Mouse (Mus musculus) kidney, adult 8-10 months (tissue): Measurements from ENCODE around the gene Pex14.

ENCODE experiments used
- DNase-seq, 2 experiments: peaks; one replicate each; pipeline ENCODE4 v3.0.0; 2022

The Pex14 gene

DNA sequence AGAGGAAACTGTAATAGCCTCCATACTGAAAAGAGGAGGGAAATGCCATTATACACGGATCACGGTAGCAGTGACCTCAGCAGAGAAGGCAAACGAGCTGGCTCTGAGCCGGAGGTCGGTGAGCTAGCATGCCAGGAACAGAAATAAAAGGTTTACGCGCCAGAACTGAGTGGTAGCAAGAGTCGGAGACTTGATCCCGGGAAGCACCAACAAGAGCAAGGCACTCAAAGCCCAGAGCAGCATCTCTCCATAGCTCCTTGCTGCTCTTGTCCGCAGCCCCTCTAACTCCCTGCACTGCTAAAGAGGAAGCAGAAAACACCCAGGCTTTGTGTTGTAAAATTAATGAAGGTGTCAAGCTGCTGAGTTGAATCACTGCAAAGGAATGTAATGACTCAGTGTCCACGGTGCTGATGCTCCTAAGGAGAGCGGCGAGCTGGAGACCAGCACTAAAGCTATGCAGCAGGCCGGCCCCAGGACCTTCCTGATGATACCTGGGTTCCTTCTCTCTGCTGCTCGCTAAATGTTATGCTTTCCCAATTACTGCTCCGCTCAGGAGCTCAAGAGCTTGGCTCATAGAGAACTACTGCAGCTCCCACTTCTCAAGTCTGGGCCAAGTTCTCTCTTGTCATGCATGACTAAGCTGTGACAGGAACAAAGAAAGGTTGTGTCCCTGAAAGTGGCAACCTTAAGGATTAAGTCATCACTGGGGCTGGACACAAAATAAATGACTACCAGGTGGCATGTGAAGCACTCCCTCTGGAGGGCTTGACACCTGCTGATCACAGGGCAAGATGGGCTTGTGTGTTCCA, 50.1 kb downstream of the Pex14 start:
- DNase-seq: peak; percentile 50 to 53

DNA sequence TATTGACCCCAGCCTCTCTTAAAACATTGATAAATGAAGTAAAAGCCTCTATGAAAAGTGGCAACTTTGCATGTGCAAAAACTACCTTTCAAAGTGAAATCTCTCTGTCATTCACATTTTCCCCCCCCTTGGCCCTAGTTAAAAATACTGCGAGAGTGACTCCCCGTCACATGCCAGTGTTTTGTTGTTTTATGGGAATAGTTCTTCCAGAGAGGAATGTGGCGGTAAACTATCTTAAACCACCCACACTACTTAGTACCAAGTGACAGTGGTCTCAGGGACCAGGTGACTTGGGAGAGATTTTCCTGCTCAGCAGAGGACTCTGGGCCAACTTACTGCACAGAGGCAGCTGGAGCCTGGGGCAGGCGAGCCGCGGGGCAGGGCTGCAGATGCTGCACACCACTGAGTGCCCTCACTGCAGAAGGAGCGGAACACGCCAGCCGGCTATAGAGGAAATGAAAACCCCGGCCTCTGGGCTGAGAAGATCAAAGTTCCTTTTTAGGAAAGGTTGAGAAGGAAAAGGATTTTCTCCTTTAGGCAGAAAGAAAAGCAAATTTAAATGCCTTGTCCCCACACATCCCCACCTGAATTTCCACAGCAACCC, 50.9 kb downstream of the Pex14 start:
- DNase-seq: peak in 1 of 2 experiments; percentile 21

DNA sequence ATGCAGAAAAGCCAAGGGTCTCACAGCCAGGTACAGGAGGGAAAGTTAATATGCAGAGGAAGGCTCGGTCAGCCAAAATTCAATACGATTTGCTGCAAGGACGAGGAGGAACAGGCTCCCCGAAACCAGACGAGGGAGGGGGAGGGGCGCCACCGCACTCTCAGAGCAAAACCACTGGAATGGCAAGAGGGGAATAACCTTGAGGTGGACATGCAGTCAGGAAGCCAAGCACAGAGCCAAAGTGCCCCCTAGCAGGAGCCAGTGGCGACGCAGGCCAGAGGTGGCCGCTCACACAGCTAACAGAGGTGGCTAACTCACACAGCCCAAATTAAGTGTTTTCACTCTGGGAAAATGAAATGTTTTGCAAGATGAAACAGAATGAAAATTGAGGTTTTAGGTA, 52.3 kb downstream of the Pex14 start:
- DNase-seq: peak; percentile 66 to 80

DNA sequence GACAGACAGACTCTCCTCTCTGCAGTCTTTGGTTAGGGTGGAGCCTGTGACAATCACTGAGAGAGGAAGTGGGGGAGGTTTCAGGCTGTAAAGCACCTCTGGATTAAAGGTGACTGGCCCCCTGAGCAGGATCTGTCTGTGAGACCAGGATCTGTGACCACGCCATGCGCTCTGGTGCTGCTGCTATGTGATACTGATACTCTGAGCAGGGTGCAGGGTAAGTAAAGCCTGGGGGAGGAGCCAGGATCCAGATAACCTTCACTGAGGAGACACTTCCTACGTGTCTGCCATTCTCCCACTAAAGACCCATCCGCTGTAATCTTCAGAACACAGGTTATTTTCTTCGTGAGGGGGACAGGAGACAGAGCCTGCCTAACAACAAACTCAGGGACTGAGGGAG, 53.8 kb downstream of the Pex14 start:
- no peak for DNase-seq

DNA sequence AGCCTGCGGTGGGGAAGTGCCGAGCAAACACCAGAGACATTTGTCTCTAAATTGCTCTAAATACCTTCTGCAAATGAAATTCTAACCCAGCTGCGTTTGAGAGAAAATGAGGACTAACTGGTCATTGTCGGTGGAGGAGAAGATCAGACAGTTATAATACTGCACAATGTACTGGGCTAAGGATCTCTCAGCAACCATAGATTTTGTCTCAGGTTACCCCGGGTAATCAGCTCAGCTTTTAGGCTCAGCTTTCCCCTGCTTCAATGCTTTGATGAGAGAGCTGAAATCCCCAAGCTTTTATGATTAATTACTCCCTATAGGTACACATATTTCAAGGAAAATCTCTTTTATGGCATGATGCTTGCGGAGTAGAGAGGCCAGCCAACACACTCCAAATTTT, 59.4 kb downstream of the Pex14 start:
- no peak for DNase-seq

DNA sequence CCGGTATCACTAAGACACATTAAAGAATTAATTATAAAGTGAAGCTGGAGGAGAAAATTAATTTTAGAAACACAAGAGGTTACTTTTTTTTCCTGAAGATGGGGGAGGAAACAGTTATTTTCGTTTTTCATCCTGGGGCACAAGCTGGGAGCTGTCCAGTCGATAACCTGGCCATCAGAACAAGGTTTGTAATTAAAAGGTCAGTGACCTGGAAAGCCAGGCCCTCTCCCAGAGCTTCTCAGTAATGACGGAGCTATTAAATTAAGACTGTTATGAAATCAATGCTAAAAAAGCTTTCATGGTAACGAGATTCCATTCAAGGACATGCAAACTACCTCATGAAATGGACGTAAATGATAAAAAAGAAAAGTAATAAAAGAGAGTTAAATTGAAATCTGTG, 62.0 kb downstream of the Pex14 start:
- no peak for DNase-seq

DNA sequence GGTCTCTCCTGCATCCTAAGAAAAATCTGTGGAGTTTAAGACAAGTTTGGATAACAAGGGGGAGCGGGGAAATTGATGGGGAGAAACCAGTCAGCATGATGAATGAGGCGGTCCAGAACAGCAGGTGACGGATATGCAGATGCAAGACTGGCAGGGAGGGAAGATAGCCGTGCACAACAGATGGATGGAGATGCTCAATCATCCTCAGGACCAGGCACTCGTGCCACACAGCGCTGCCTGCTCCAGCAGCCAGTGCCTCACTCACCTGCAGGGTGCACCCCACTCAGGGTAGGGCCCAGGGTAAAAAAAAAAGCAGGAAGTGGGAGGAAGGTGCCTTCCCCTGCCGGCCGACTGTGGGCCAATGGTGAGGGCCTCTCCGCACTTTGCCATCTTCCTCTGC, 63.1 kb downstream of the Pex14 start:
- DNase-seq: no peak

DNA sequence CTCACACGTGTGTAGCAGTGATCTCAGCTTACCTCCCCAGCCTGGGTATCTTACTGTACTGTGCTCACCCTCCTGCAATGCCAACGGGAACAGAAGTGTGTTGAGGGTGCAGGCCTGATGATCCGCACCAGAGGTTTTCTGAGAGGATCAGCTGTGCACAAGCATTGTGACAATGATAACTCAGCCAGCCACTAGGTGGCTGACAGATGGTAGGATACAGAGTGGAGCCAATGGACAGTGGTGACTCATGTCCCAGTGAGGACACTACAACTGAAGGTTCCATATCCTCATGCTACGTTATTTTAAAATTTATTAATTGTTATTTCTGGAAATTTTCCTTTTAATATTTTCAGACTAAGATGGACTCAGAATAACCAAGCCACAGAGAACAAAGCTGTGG, 68.2 kb downstream of the Pex14 start:
- no peak for DNase-seq

DNA sequence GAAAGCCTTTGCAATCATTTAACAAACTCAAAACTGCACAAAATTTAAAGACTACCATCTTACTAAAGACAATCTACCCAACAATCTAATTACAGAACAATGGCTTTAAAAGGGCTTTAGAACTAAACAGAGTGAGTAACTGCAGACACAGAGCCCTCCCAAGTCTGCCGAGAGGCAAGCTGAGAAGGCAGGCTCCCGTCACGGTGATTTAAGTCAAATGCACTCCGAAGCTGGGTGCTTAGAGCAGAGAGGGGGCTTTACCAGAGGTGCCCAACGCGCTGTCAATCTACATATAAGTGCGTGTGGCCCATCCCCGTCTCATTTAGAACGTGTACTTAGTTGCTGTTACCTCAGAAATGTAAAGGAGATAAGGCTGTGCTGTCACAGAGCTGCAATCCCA, 72.1 kb downstream of the Pex14 start:
- no peak for DNase-seq

DNA sequence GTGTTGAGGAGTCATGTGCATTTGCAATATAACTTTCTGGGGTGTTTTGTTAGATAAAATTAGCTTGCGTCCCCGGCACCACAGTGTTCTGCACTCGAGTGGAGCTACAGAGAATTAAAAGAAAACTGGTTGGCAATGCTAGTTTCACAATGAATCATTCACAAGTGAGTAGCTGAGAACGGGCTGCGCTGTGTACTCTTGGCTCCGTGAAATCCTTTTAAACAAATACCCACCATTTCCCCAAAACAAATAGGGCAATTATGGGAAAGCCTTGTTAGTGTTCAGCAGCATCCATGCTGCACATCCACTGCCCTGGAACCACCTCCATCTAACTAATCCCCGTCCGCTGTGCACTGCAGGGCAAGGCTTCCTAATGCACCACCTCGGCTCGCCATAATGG, 74.4 kb downstream of the Pex14 start:
- no peak for DNase-seq

DNA sequence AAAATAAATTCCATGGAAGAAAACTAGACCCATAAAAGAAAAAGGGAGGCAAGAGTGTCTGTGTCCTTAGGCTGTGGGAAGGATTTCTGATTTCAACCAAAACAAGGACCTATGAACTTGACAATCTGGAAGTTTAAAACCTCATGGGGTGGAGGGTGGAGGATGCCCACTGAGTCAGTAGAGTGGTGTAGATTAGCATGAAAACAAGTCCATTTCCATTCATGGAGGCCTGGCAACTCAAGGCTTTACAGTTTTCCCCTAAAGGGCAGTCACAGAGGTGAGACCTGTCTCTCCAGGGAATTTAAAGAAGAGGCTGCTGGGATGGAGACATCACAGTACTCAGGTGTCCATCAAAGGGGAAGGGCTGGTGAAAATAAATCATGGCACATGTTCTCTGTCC, 78.7 kb downstream of the Pex14 start:
- no peak for DNase-seq

DNA sequence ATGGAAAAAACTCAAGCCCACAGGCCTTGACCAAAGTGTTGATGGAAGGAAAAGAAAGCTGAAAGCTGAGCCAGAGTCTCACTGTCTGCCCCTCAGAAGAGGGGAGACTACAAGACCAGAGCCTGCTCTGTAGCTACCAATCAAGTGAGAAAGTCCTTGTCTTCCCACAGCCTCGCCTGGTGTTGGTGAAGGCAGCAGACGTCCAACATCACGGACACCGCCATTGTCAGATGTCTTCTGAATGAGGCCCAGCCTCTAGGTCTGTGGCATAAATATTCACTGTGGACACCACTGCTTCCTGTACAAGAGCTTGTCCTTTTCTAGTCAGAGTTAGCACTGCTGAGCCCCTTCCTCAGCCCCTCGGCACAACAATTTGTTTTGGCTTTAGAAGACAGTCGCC, 80.2 kb downstream of the Pex14 start:
- DNase-seq: no peak

DNA sequence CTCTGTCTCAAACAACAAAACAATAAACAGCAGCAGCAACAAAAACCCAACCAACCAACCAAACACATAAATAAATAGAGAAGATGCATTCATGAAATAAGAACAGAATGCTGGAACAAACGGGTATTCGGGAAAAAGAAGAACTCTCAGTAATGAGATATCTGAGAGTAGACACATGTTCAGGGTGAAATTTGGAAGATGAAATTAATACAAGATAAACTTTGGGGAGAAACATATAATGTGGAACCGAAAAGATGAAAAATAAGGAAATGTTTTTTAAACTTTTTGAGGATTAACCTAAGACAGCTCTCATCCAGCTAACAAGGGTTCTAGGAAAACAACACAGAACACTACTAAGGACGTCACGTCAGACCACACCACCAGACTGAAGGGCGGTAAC, 92.9 kb downstream of the Pex14 start:
- no peak for DNase-seq

DNA sequence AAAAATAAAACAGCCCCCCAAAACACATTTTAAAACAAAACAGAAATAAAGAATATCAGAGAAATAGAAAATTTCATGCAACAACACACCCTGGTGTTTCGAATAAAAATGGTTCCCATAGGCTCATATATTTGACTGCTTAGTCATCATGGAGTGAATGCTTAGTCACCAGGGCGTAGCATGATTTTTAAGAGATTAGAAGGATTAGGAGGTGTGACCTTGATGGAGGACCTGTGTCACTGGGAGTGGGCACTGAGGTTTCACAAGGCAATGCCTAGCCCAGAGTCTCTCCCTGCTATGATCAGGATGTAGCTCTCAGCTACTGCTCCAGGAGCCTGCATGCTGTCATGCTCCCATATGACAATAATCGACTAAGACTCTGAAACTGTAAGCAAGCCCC, 93.6 kb downstream of the Pex14 start:
- DNase-seq: no peak

DNA sequence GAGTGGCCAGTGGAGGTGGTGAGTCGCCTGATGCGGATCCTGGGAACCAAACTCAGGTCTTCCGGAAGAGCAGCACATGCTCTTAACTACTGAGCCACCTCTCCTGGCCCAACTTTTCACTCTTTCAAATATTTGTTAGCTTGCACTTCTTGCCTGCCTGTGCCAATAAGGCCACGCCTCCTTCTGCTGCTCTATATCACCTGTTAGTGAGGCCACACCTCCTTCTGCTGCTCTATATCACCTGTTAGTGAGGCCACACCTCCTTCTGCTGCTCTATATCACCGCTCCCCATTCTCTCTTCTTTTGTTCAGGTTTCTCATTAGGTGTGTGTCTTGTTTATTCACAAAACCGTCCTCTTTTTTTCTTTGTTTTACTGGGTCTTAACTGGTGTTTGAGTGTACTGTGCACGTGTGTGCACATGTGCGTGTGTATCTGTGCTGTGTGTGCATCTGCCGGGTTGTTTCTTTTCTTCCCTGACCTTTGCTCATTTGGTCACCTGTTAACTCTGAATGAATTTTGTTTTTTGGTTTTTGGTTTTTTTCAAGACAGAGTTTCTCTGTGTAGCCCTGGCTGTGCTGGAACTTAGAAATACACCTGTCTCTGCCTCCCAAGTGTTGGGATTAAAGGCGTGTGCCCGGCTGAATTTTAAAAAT, 97.1 kb downstream of the Pex14 start:
- DNase-seq: no peak

DNA sequence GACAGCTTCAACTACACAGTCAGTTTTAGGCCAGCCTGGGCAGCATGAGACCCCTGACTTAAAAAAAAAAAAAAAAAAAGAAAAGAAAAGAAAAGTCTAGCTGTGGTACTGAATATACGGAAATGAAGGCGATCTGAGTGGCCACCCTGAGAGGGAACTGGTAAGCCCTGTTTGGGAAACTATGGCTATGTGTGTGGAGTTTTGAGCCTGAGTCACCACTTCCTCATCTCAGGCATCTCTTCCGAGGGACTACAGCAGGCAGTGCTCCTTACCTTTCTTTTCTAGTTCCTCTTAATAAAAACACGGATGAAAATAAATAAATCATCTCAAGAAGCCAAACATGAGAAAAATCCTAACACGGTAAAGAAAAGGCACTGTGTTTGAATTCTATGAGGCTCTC, 98.2 kb downstream of the Pex14 start:
- DNase-seq: no peak

DNA sequence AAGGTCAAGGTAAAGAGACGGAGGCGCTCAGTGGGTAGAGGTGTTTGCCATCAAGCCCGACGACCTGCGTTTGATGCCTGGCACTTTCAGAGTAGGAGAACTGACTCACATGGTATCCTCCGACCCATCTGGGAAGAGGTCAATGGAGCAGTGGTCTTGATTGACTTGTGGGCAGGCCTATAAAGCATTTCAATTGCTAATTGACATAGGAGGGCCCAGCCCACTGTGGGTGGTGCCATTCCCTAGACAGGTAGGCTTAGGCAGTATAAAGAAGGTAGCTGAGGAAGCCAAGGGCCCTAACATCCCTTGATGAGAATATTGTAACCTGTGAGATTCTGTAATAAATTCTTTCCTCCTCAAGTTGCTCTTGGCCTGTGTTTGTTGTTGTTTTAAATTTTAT, 98.9 kb downstream of the Pex14 start:
- no peak for DNase-seq

DNA sequence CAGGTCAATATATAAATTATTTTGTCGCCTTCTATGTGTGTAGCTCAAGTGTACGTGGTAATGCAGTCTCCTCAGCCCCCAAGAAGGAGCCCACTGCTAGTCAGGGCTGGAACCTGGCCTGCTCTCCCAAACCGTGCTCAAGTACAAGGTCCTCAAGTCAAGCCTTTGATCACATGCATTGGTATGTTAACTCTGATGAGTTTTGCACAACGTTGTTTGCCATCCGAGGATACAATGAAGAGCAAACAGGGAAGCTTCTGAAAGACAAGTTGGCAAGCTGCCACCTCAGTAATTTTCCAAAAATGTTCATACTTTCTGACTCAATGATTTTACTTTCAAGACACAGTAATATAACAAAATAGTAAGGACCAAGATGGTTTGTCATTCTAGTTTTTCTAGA, 105.7 kb downstream of the Pex14 start:
- DNase-seq: no peak

DNA sequence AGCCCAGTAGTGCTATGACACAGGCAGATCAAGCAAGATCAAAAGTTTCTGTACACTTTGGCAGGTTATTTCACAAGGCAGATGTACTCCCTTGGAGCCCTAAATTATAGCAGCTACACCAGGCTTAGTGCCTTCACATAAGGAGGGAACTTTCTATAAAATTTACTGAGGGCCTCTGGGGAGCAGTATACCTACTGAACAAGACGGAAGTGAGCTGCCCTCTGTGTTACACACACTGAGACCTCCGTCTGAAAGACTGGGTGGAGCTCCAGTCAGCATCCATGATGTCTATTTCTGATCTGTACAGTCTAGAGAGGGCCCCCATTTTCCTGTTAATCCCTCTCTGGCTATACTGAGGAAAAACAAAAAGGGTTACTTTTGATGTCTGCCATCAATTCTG, 109.6 kb downstream of the Pex14 start:
- DNase-seq: no peak

DNA sequence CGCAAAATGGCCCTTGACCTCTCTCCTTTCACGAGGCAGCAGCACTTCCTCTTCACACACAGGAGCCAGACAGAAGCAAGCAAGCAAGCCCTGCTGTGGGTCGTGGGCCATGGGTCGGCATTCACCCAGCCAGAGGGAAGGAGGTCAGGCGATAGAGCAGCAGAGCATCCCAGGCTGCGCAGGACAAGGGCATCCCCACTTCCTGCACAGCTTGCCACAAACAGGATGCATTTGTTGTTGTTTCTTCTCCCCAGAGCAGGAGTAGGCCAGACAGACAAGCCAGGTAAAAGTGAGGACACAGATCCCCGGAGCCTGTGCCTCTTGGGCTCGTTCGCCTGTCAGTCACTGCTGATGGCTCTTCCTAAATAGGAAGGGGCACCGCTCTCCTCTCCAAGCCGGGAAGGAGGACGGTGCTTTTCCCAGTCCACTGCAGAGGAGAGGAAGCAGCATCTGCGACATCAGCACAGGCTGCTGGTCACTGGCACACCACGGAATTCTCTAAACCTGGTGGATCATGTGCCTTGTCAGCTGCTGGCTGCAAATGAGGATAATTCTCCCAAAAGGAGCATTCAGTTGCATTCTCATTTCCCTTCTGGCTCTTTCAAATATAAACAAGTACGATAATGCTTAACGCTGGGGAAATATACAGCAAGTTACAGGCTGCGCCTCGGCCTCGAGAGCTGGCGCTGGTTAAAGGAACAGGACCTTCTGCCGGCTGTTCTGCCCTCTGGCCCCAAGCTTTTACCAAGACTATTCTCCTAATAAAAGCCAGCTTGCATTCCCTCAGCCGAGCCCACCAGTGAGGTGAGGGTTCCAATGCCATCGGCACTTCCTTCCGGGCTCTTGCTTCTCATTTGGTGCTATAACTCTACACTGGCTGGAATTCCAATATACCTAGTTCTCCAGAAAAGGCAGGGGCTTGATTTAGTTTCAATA, 113.9 kb downstream of the Pex14 start:
- no peak for DNase-seq

DNA sequence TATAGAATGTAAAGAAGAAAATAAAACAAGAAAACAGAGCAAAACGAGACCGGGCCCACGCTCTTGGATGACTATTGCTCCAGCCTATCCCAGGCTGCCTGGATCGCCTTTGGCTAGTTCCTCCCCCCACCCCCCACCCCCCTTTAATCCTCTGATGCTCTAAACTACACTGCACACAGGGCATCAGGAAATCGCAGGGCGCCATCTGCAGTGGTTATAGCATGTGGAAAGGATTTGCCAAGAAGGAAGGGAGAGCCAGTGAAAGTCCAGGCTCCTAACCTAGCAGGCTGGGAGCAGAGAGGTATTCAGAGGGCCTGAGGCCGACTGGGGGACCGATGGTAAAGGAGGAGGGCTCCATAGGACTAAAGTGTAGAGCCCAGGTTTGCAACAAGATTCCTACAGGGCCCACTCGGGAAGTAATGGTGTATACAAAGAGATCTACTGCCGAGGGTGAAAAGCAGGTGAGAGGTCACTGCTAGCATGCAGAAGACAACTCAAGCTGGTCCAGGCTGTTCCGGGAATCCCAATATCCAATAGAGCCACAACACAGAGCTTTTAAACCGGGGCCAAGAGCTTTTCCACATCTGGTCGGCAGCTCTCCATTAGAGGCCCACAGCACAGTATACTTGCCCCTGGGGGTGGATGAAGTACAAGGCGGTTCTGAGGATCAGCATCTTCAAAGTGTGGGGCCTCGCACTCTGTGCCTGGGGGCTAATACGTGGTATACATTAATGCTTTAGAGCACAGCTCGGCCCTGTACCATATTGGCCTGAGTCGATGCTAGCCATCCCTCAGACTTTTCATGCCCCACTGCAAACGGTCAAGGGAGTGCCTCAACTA, 114.8 kb downstream of the Pex14 start:
- no peak for DNase-seq

DNA sequence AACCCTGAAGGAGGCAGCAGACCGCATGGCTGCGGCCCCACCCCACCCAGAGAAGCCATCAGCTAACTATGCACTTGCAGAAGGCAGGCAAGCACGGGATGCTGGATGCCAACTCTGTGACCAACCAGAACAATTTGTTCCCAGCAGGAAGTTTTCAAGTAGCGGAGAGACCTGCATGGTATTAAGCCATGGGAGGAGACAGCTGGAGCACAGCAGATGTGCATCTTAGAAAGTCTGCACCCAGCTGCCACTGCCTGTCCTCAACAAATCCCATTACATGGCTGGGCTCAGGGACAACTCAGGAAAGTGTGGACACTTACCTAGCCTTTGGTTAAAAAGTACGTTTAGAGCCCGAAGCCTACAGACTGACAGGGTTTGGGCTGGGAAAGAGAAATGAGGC, 117.4 kb downstream of the Pex14 start:
- DNase-seq: no peak
